Comparison of ENCODE assay signal across 18 mouse cellular contexts in the genomic region with DNA sequence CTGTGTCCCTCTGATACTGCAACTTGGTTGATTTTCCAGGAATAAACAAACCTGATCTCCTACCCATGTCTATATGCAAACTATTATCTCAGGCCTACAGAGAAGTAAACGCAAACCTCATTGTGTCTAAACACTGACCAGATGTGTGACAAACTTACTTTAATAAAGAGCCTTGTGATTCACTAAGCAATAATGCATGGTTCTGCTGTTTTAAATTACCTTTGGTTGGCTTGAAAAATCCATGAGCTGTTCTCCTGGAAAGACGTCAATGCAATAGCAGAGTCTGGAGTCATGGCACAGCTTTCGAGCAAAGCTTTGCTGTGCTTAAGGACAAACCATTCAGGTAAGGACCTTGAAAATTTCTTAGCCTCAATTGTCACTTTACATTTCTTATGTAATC.
"Had no signal": no experiment of that assay in that cellular context is flagged by ENCODE, and none has a peak within 500 bp of the region (broad histone marks: within the 10 kb centered on the region; RNA-seq: fewer than 3 reads in every experiment).

No protein-coding gene starts in this region.

- H3K27ac ChIP-seq: kidney, embryonic 15.5 days; limb, embryonic 13.5 days; liver, embryonic 14.5 days; macrophage; midbrain, embryonic 13.5 days; neural tube, embryonic 13.5 days; stomach, embryonic 15.5 days had no signal

- H3K9ac ChIP-seq: kidney, embryonic 15.5 days; limb, embryonic 13.5 days; liver, embryonic 14.5 days; liver, postnatal 0 days; lung, embryonic 14.5 days; midbrain, embryonic 13.5 days; neural tube, embryonic 13.5 days; stomach, embryonic 15.5 days had no signal

- H3K9me3 ChIP-seq: kidney, embryonic 15.5 days; limb, embryonic 13.5 days; midbrain, embryonic 13.5 days; neural tube, embryonic 13.5 days; stomach, embryonic 15.5 days had no signal

- H3K27me3 ChIP-seq: kidney, embryonic 15.5 days; limb, embryonic 13.5 days; midbrain, embryonic 13.5 days; neural tube, embryonic 13.5 days; stomach, embryonic 15.5 days had no signal

- ATAC-seq: liver, postnatal 0 days; lung, postnatal 0 days; midbrain, embryonic 13.5 days had no signal

- H3K4me2 ChIP-seq: kidney, embryonic 15.5 days; limb, embryonic 13.5 days; liver, embryonic 11.5 days; lung, embryonic 14.5 days; midbrain, embryonic 13.5 days; neural tube, embryonic 13.5 days; stomach, embryonic 15.5 days had no signal

- DNase-seq: kidney, adult 8-10 months; kidney, postnatal 10 days; kidney, postnatal 36 days; left cerebral cortex, postnatal 4 days; liver, postnatal 0 days; lung, embryonic 14.5 days; right cerebral cortex, postnatal 25 days; spleen, adult 18-20 months; thymus, postnatal 36 days had no signal

- H3K4me3 ChIP-seq: kidney, embryonic 15.5 days; limb, embryonic 13.5 days; midbrain, embryonic 13.5 days; neural tube, embryonic 13.5 days; stomach, embryonic 15.5 days had no signal

- H3K4me1 ChIP-seq: kidney, embryonic 15.5 days; limb, embryonic 13.5 days; midbrain, embryonic 13.5 days; neural tube, embryonic 13.5 days; stomach, embryonic 15.5 days had no signal

- H3K36me3 ChIP-seq: kidney, embryonic 15.5 days; limb, embryonic 13.5 days; midbrain, embryonic 13.5 days; neural tube, embryonic 13.5 days; stomach, embryonic 15.5 days had no signal
